Mouse (Mus musculus): ENCODE results near the gene Scaf11.

The Scaf11 gene

GRCm38 (mm10) chr15:96396641-96397344 is 63.9 kb downstream of the Scaf11 start:
- no peak for DNase-seq (ENCODE audit: low read depth, low spot score)

- DNase-seq (ENCODE audit: low read depth, low spot score) = no peak
These were observed 65.6 kb downstream of the Scaf11 start for GRCm38 (mm10) chr15:96395071-96395470.

- peak; percentile 55 for DNase-seq (ENCODE audit: low read depth, low spot score)
These were observed 67.8 kb downstream of the Scaf11 start for GRCm38 (mm10) chr15:96392878-96393277.

GRCm38 (mm10) chr15:96388565-96388964 is 72.1 kb downstream of the Scaf11 start:
- DNase-seq (ENCODE audit: low read depth, low spot score) = no peak

- DNase-seq (ENCODE audit: low read depth, low spot score) = no peak
These were observed 78.4 kb downstream of the Scaf11 start for GRCm38 (mm10) chr15:96382223-96382622.

GRCm38 (mm10) chr15:96377701-96378100 is 82.9 kb downstream of the Scaf11 start:
- no peak for DNase-seq (ENCODE audit: low read depth, low spot score)

- DNase-seq (ENCODE audit: low read depth, low spot score) = peak; percentile 78
These were observed 83.4 kb downstream of the Scaf11 start for GRCm38 (mm10) chr15:96377263-96377662.

- DNase-seq (ENCODE audit: low read depth, low spot score) = no peak
These were observed 84.4 kb downstream of the Scaf11 start for GRCm38 (mm10) chr15:96376214-96376613.

GRCm38 (mm10) chr15:96373161-96373560 is 87.5 kb downstream of the Scaf11 start:
- peak; percentile 14 for DNase-seq (ENCODE audit: low read depth, low spot score)

GRCm38 (mm10) chr15:96372628-96373027 is 88.0 kb downstream of the Scaf11 start:
- no peak for DNase-seq (ENCODE audit: low read depth, low spot score)

- DNase-seq (ENCODE audit: low read depth, low spot score) = no peak
These were observed 89.3 kb downstream of the Scaf11 start for GRCm38 (mm10) chr15:96371311-96371710.

GRCm38 (mm10) chr15:96366176-96366963 is 94.3 kb downstream of the Scaf11 start:
- DNase-seq (ENCODE audit: low read depth, low spot score) = peak; percentile 40

GRCm38 (mm10) chr15:96365351-96365750 is 95.3 kb downstream of the Scaf11 start:
- DNase-seq (ENCODE audit: low read depth, low spot score) = no peak

All from 3T3-L1 (cell line).